ENCODE assay signal across 8 mouse cellular contexts in genomic region chr10:87586696-87587095, GRCm38 (mm10).
DNase-seq lines count a peak whose midpoint lies in the region.
"Had no signal": no experiment of that assay in that cellular context is flagged by ENCODE, and none has a peak within 500 bp of the region (broad histone marks: within the 10 kb centered on the region; RNA-seq: fewer than 3 reads in every experiment).

No protein-coding gene starts in this region.

- DNase-seq in lung, postnatal 36 days, result peak; percentile 7
- DNase-seq in lung, postnatal 25 days (ENCODE audit: low spot score), result no peak
- peak; percentile 38 for DNase-seq in adipocyte (ENCODE audit: low spot score)
- peak; percentile 75 for DNase-seq in embryo, embryonic 10 days (ENCODE audit: low spot score)
- DNase-seq in ovary, adult 18-20 months (ENCODE audit: low spot score), result peak; percentile 2
- no peak for DNase-seq in cerebellum, postnatal 36 days
- DNase-seq in layer of hippocampus, postnatal 14 days (ENCODE audit: low spot score in 2 of 2), result no peak
- DNase-seq: thymus, adult 2 months had no signal

Comparison
In these comparisons a context has a peak if more than half of its experiments do, and no peak if none do; other contexts are left out.
1. DNase-seq: peak in lung, postnatal 36 days (single experiment), adipocyte (single experiment), embryo, embryonic 10 days (single experiment) and ovary, adult 18-20 months (single experiment); none in lung, postnatal 25 days (single experiment), cerebellum, postnatal 36 days (0 of 2) and layer of hippocampus, postnatal 14 days (0 of 2).